Mouse (Mus musculus) right cerebral cortex, postnatal 14 days (tissue): ENCODE results near the gene E130218I03Rik.
"Not testable (repeated sequence)": the region's sequence is repeated elsewhere in the genome, so short reads cannot be mapped to it uniquely, and the experiment has no call there.

Experiments used
- DNase-seq: peaks from one replicate; pipeline ENCODE4 v3.0.0; 2022

E130218I03Rik gene

GRCm38 (mm10) chr4:134252131-134252910 lies 8.9 kb downstream of the E130218I03Rik start:
- DNase-seq, result no peak

GRCm38 (mm10) chr4:134252911-134253721 lies 9.7 kb downstream of the E130218I03Rik start:
- DNase-seq, result no peak

GRCm38 (mm10) chr4:134253722-134254324 lies 10.4 kb downstream of the E130218I03Rik start, which contains the start of gene Grrp1:
Gene Grrp1, minus strand, starts transcription at chr4:134254106.
- no peak for DNase-seq

- DNase-seq, result no peak
Measured at GRCm38 (mm10) chr4:134254835-134255234, 11.4 kb downstream of the E130218I03Rik start.

GRCm38 (mm10) chr4:134255854-134256253 lies 12.4 kb downstream of the E130218I03Rik start:
- no peak for DNase-seq

GRCm38 (mm10) chr4:134256407-134257197 lies 13.1 kb downstream of the E130218I03Rik start:
- DNase-seq, result no peak

GRCm38 (mm10) chr4:134257198-134258009 lies 13.9 kb downstream of the E130218I03Rik start:
- DNase-seq, result no peak

- DNase-seq, result no peak
Measured at GRCm38 (mm10) chr4:134258354-134258753, 14.9 kb downstream of the E130218I03Rik start.

- peak; percentile 63 for DNase-seq
Measured at GRCm38 (mm10) chr4:134263191-134263590, 19.7 kb downstream of the E130218I03Rik start.

GRCm38 (mm10) chr4:134265860-134266585 lies 22.6 kb downstream of the E130218I03Rik start:
- no peak for DNase-seq

GRCm38 (mm10) chr4:134268102-134268655 lies 24.7 kb downstream of the E130218I03Rik start:
- no peak for DNase-seq

GRCm38 (mm10) chr4:134269622-134270021 lies 26.2 kb downstream of the E130218I03Rik start:
- DNase-seq, result not testable (repeated sequence)

GRCm38 (mm10) chr4:134271979-134272378 lies 28.5 kb downstream of the E130218I03Rik start:
- DNase-seq, result no peak

- no peak for DNase-seq
Measured at GRCm38 (mm10) chr4:134272731-134273416, 29.4 kb downstream of the E130218I03Rik start.

- no peak for DNase-seq
Measured at GRCm38 (mm10) chr4:134273417-134274345, 30.2 kb downstream of the E130218I03Rik start.

GRCm38 (mm10) chr4:134284942-134285341 lies 41.5 kb downstream of the E130218I03Rik start:
- DNase-seq, result no peak

GRCm38 (mm10) chr4:134286226-134287167 lies 43.0 kb downstream of the E130218I03Rik start:
- peak; percentile 31 for DNase-seq

GRCm38 (mm10) chr4:134287168-134287564 lies 43.7 kb downstream of the E130218I03Rik start:
- DNase-seq, result peak; percentile 96
